Mouse (Mus musculus) ovary, adult 18-20 months (tissue): Measurements from ENCODE around the gene Vwc2l.

Experiments
- DNase-seq: peaks from one replicate; pipeline ENCODE4 v3.0.0; 2022; ENCODE audit warnings: low spot score, mixed read lengths

The Vwc2l gene

DNA sequence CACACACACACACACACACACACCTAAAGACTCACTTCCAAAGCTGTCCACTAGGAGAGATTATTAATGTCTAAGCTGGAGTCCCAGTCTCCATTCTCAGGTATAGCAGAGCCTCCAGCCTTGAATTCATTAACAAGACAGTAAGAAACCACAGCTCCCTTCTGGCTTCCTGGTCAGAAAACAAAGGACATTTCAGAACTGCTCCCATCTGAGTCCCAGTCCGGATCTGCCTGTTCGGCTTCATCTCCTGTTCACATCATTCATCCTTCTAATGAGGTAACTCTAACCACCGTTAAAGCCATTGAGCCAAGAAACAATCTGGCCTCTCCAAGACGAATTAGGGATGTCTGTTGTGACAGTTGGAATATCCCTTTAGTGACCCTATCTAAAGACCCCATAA lies 185.7 kb downstream of the Vwc2l start:
- DNase-seq = no peak

DNA sequence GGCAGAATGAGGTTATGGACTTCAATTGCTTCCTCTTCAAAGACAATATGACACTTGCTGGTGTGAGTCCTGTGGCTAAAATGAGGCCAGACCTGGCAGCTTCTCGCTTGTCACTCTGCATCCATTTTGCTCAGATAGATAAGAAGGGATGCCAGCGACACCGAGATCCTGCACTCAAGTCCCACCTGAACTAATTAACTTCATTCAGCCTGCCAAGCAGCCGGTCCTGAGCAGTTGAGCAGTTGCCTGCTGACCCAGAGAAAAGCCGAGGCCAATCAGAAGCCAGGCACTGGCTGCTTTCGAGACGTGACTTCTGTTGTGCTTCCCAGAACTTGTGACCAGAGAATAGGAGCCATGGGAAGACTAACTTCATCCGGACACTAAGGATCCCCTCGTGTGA lies 187.6 kb downstream of the Vwc2l start:
- no peak for DNase-seq

DNA sequence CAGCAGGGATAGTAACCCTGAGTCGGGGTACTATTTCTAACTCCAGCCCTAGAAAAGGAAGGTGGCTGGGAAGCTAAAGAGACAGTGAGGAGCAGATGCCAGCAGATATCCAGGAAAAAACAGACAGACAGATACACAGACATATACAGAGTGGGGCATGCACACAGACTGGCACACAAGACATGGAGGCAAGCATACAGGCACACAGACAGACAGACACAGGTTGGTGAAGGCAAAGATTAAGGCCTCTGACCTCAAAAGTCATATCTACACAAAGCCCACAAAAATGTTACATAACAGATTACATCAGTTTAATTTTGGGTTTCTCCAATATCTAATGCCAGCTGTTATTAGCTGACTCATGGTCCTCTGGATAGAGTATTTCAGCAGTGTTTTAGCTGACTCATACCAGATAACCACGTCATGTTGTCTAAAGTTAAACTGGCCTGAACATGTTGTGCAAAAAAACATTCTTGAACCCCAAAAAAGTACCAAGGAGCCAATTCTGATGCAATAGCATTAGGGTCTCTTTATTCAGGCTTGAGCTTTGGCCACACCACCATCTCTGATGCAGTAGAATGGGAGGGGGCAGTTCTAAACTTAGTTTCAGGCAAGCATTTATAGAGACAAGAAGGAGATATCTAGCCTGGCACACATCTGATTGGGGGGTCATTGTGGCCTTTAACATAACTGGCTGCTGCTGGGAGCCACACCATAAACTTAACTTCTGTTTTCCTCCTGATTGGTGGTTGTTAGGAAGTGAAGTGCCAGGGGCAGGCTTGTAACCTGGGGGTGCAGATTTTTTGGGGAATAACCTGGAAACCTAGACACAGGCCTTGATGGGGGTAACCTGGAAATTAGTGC lies 192.9 kb downstream of the Vwc2l start:
- DNase-seq = no peak

DNA sequence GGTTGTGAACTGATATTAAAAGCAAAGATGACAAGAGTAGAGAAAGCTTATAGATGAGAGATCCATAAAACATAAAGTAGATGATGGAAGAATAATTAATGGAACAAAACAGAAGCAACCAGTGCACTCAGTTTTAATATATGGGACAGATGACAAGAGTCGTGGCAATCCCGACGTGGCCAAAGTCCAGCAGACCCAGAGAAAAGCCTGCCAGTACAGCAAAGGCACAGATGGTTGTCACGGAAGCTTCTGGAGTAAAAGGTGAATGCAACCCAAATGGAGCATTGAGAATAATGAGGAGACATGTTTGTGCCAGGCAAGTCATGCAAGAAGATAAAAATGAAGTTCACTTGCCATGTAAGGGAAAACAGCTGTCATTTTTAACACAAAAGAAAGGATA lies 207.5 kb downstream of the Vwc2l start:
- DNase-seq = no peak
